Mouse (Mus musculus) mature B cell (primary cell): Measurements from ENCODE around the gene Ttc39a.
"Not testable (repeated sequence)": the region's sequence is repeated elsewhere in the genome, so short reads cannot be mapped to it uniquely, and the experiment has no call there.

Experiments
- in situ Hi-C: fragments of 300-500 bp; cut with MboI; formaldehyde crosslinking; loops from 2 replicates; pipeline ENCODE4 v1.14.3; 2019

Ttc39a gene

DNA sequence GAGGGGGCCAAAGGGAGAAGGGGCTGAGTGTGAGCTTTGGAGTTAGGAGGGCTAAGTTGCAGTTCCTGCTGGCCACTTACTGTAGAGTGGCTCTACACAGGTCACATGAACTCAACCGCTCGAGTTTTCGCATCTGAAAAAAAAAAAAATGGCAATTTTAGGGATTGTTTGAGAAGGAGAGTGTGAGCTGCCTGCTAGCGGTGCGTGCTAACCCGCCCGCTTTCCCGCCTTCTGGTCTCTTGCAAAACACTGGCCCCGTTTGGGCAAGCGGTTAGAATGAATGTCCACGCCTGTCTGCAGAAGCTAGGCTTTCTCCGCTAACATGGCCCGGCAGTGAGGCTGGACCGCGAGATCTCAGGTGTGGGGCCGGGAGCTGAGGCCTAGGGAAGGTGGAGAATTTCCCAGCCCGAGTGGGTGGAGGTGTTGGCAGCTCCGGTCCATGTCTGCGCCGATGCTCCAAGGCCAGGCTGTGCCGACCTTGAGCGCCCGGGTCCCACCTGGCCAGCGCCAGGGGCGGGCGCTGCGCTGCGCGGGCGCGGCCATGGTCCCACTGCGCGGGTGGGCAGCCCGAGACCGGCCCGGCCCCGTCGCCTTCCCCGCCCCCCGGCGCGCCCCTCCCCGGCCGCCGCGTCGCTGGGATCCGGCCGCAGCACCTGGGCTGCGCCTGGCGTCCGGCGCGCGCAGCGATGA, at the start of gene Ttc39a:
TSS of gene Ttc39a (plus strand) at position 138 of the 690 bp plus-strand sequence.
- in situ Hi-C loops: no loop called here

DNA sequence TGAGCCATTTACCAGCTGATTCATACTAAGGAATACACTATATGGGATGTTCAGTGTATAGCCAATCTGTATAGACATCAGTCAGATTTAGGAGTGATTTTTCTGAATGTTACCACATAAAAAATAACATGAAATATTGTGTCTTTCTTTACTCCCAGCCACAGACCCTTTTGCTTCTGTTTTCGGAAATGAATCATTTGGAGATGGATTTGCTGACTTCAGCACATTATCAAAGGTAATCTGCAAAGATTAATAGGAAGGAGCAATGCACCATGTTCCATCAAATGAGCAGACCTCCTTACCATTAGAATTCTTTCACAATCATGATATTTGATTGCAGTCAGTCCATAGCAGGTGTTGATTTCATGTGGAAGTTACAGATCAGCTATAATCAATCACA, 28.3 kb upstream of the Ttc39a start:
- in situ Hi-C loops: no loop called here

DNA sequence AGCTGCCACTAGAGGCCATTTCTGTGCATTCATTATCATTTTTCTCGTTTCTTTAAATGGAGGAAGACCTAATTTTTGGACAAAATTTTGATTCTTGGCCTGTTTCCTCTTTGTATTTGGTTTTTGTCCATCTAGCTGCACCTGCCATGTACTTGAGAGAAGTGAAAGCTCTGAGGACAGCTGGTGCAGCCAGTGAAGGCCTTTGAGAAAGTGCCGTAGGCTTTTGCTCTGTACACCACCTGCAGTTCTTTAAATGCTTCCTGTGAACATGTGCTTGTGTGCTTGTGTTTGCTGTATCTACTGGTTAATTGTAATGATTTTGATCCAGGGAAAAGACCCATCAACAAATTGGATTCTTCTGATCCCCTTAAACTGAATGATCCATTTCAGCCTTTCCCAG, 24.0 kb upstream of the Ttc39a start:
- in situ Hi-C loops: no loop called here

DNA sequence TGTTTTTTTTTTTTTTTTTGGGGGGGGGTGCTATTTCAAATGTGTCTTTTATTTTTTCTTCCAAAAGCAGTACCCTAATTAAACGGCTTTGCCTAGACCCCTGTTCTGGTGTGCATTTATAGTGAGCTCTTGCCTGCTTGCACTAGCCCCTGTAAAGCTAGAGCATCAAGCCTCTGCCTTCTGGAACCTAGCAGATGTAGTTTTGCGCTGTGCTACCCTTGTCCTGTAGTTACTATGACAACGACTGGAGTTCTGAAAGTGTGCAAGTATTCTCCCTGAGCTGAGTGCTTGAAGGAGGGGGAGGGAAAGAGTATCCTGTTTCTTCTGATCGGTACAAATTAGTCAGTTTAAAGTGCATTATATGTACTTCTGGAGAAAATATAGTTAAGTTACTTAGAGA, 20.8 kb upstream of the Ttc39a start:
- in situ Hi-C loops: no loop called here

DNA sequence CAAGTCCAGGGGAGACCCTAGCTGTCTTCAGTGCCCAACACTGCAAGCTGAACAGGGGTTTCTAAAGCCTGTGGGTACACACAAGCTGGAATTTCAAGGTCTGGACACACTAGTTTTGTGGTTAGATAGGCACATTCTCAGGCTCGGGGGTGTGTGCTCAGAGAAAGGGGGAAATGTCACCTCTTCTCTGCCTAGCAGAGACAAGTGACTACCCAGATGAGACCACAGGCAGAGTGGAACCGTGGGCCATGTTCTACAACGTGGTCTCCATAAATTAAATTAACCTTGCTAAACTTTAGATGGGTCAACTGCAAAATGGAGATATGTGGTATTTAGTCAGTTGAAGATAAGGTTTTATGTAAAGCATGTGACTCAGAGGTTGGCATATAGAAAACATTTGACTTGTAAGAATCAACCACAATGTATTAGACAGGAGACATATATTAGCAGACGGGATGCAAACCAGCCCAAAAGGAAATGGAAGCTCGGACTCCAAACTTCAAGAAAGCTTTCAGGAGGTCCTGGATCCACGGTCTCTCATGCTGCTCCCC, 13.1 kb upstream of the Ttc39a start:
- in situ Hi-C loops: no loop called here

DNA sequence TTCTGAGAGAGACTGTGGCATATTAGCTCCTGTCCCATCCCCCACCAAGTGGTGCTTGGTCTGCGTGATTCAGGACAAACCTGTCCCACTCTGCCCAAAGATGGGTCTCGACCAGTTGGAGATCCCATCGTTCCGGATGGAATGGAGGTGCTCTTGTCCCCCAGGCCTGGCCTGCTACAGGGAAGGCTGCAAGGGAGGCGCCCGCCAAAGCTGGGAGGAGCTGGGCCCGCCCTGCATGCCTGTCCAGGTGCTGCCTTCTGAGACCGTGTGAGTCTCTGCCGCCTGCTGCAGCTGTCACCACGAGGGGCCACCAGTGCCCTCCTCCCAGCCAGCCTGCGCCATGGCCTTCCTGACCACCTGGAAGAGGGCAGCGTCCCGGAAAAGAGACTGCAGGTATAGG, 12.5 kb upstream of the Ttc39a start:
- in situ Hi-C loops: no loop called here

DNA sequence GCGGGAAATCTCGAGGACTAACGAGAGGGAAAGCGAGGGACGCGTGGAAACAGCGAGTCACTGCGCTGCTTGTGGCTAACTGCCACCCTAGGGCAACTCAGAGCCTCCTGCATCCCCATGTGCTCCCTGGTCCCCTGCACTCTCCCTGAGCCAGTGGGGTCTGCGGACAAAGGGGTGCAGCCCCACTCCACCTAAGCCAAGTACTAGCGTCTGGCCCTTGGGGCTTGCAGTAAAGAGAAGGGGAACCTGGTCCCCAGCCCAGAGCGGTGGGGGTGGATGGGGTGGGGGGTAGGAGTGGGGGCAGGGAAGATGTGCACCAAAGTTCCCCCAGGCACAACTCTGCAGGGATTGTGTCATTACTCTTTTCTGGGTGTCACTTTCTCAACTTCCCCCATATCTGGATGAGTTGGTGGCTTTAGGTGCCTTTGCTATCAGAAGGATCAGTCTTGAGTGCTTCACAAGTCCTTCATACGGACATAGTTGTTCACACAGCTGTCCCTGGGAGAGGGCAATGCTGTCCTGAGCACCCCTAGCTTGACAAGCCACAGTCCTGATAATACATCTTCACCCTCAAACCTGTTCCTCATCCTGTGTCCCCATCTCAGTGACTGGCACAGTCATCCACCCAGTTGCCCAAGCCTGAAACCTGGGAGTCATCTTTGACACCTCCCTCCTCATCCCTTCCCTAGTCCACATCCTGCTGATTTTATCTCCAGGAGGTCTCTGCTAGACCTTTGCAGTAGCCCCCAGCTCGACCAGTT, 11.9 kb upstream of the Ttc39a start:
- in situ Hi-C loops: no loop called here

DNA sequence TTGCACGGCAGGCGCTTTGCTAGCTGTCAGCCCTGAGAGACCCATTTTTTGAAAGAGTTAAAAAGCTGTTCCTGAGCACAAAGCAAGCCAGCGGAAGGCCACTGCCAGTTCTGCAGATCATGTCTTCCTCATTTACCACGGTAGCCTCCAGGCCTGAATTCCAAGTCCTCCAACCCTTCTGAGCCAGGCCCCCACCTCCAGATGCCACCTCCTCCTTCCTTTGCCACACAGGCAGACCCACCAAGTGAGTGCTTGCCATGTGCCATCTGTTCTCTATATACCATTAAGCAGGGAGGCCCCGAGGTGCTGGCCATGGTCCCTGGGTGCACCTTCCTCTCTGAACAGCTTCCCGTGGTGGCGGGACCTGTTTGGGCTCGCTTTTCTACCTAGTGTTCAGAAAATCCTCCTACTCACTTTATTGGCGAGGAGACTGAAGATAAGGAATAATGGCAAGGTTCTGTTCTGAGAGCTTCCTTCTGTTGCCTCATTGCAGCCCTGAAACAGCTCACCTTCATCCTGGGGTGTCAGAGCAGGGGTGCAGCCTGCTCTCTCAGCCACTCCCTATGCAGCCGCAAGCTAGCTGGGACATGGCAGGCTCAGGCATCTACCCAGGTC, 6.0 kb upstream of the Ttc39a start:
- in situ Hi-C loops: no loop called here

DNA sequence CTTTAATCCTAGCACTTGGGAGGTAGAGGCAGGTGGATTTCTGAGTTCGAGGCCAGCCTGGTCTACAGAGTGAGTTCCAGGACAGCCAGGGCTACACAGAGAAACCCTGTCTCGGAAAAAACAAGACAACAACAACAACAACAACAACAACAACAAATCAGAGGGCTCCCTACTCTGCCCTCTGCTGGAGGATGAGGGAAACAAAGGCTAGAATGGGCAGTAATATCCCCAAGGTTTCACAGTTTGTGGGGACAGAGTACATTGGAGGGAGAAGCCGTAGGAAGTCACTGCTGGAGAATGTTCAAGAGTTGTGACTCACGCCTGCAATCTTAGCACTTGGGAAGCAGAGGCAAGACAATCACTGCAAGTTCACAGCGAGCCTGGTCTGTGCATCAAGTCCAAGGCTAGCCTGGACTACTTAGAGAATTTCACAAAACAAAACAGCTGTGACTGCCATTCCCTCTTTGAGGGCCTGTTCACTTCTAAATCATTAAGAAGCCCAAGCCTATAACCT, 5.2 kb upstream of the Ttc39a start:
- in situ Hi-C loops: no loop called here

DNA sequence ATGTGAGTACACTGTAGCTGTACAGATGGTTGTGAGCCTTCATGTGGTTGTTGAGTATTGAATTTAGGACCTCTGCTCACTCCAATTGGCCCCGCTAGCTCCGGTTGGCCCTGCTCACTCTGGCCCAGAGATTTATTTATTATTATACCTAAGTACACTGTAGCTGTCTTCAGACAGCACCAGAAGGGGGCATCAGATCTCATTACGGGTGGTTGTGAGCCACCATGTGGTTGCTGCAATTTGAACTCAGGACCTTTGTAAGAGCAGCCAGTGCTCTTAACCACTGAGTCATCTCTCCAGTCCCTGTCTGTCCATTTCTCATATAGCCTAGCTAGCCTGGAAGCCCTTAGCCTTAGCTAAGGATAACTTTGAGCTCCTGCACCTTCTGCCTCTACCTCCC, 1.5 kb upstream of the Ttc39a start:
- in situ Hi-C loops: not testable (repeated sequence)

DNA sequence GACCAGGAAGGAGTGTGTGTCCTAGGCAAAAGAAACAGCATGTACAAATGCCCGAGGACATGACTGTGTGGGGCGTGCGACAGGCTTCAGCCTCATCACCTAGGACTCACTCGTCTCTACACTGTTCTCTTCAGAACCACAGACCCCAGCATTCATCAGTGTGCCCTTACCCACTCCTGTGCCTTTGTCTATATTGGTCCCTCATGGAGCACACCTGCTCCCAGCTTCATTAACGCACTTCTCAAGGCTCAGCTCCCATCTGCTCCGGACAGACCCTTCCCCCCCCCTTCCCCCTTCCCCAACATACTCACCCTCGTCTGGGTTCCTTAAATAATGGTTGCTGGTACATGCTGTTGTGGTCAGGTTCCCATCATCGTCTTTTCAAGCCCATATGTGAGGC, 1.0 kb upstream of the Ttc39a start:
- in situ Hi-C loops: no loop called here

DNA sequence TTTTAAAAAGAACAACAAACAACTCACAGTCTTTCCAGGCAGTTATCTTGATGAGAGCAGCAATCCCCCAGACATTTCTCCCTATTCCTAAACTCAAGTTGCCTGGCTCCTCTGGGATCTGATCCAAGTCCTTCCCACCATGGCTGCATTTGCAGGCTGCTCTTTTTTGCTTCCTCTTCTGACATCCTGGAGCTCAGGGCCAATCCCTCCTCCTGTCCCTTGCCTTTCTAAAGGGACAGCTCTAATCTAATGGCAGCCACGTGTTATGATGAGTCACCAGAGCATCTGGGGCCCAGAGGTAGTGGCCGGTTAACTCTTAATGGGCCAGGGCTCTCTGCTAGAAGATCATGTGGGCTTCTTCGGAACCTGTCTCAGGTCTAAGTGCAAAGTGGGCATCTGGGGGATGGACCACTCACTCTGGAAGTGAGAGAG, 353 bp upstream of the Ttc39a start:
- in situ Hi-C loops: no loop called here

DNA sequence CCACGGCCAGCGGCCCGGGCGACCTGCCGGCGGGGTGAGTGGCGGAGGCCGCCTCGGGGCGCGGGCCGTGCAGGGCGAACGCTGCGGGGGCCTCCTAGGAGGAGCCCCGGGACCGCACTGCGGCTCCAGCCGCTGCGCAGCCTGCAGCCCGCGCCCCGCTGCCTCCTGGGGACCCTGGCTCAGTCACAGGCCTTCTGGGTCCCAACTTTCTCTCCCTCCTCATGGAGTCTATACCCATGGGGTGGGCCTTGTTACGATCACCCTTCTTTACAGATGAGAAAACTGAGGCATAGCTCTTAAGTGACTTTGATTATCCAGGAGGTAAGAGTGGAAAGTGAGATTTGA, 725 bp downstream of the Ttc39a start:
- in situ Hi-C loops: no loop called here

DNA sequence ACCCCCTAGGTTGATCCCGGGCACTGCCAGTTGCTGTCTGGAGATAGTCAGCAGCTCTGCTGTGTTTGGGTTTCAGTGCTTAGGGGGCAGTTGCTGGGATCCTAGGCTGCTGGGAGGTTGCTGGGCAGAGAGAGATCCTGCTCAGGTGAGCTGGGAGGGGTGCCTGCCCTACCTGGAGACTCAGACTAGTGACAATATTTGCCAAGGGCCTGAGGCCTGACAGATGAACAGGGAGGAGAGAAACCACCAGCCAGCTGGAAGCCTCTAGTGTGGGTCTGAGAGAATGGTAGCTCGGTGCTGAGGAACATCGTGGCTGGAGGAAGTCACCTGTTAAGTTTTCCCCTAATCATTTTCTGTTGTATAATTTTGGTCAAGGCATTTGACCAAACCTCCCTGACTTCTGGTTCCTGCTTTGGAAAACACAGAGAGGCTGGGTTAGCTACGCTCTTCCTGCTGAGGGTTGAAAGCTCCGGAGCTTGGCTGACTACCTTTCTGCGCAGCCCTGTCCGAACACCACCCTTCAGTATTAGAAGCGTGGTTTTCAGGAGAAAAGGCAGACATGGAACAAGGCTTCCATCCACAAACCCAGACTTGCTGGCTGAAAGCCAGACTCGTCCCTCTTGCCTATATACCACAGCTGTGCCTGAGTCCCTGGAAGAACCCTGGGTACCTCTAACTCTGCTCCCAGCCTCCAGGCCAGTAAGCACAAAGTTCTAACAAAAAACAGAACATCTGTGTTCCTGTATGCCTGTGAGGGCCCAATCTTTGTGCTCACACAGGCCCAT, 1.5 kb downstream of the Ttc39a start:
- in situ Hi-C loops: no loop called here

DNA sequence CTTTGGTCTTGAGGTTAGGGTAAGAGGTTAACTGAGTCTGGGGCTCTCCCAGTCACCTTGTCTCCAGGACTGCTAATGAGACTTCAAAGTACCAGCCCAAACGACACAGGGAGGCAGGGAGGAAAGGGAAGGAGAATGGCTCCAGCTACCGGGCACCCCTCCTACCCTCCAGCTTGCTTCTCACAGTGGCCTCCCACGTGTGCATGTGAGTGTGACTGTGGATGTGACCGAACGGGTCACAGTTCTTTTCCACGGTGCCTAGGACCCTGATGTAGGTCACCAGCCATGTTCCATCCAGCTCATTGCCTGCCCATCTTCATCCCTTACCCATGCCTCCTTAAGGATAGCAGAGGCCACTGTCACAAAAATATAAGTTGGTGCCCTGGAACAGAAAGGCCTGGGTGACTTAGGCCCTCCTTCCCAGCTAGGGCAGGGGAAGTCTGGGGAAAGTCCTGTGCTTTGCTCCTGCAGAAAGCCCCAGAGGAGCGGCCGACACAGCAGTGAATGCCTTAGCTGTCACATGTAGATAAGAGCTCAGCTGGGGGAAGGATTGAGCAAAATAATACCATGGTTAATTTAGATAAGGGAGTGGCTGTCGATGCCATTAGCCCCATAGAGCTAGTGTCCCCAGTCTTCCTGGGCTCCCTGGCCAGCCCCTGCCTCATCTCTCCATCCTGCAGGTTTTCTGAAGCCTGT, 4.4 kb downstream of the Ttc39a start:
- in situ Hi-C loops: no loop called here

DNA sequence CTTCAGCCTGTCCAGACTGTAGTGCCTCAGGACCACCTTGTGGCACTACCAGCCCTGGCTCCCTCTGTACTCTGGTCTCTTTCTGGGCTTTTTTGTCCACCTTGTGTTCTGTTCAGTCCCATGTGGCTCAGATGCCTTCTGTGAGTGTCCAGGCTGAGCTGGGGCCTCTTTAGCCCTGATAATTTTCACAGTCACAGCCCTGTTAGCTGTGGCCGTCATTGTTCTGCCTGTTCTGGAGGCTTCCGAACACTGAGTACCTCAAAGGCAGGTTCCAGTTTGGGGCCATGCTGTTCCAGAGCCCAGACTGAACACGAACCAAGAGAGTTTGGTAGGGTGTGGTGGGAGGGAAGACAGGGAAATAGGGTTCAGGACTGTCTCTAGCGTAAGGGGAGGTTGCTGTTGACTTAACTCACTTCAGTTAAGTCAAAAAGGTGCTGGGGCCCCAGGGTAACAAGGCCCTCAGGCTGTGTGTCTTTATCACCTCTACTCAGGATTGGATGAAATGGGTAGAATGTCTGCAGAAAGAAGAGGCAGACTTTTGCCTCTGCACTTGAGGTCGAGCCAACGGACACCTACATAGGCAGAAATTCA, 5.0 kb downstream of the Ttc39a start:
- in situ Hi-C loops: no loop called here

DNA sequence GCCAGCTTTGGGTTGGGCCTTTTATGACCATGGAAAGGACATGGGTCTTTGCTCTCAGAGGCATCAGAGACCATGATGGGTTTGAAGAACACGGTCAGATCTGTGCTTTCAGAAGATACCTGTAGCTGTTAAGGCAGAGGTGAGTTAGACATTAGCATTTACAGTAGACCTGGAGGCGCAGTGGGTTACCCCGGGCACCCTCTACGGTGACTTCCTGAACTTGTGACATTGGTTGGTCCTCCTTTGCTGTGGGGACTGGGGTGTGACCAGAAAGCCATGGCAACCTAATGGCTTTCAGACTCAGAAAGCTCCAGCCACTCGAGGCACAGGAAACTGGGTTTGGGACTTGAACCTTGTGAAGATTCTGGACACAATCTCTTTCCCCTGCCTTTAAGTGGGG, 5.8 kb downstream of the Ttc39a start:
- in situ Hi-C loops: no loop called here

DNA sequence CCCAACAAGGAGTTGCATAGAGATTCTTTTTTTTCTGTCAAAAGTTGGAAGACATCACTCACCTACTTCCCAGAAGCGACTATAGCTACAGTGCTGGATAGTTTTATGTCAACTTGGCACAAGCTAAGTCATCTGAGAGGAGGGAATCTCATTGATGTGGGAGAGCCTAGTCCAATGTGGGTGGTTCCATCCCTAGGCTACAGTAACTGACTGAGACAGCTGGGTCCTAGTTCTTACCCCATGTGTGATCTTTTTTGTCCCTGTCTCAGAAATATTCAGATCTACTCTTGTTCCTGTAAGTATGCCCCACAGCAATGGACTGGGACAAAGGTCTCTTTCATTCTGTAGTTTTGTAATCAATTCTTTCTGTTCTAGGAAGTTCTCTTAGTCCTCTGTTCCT, 11.6 kb downstream of the Ttc39a start:
- in situ Hi-C loops: no loop called here

DNA sequence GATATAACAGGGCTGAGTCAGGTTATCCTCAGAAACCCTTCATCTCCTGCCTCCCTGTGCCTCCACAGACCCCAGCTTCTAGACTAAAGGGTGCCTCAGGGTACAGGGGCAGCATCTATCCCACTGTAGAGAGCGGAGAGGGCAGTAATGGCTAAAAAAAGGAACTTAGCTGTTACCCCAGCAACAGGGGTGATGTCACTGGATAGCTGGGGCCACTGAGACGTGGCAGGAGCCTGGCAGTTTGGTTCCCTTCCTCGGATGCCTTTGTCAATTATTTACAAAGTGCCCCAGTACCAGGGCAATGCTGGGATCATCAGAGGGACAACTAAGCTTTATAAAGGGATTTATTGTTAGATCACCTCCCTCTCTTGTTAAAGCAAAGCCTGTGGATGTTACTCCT, 12.6 kb downstream of the Ttc39a start:
- in situ Hi-C loops: no loop called here

DNA sequence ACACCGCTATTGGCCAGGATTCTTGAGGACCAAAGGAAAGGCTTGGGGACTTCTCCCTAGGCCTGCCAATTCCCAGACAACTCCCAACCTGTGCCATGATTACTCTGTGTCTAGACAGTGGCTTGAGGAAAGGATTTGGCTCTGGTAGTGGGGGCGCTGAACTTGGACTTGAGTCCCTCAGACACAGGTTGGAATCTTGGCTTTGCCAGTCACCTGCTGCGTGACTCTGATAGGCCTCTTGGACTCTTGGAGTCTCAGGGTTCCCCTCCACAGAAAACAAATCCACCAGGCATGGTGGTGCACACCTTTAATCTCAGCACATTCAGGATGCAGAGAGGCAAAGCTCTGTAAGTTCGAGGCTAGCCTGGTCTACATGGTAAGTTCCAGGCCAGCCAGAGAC, 13.1 kb downstream of the Ttc39a start:
- in situ Hi-C loops: no loop called here
